9 mouse cellular contexts compared by ENCODE assay signal in genomic region chr16:37682309-37682975, GRCm38 (mm10). TPM values are rescaled to one million over a fixed set of nuclear protein-coding genes. Genes with fewer than 3 reads are reported as not detected.
A peak's percentile ranks its signal among the peaks of the same experiment; 100 is the strongest.
DNase-seq lines count a peak whose midpoint lies in the region; ATAC-seq and TF ChIP-seq lines count a peak whose summit lies in the region.
"Had no signal": no experiment of that assay in that cellular context is flagged by ENCODE, and none has a peak within 500 bp of the region (broad histone marks: within the 10 kb centered on the region; RNA-seq: fewer than 3 reads in every experiment).

No protein-coding gene starts in this region.

- peak; percentile 85 for DNase-seq in MN1 (ENCODE audit: low spot score)
- DNase-seq in cerebellum, adult 2 months, result peak; percentile 83 to 89
- DNase-seq in forebrain, postnatal 0 days, result peak; percentile 88
- peak; percentile 54 for DNase-seq in heart, postnatal 25 days (ENCODE audit: low spot score)
- DNase-seq in layer of hippocampus, adult 2 months (ENCODE audit: low spot score in 2 of 2), result peak; percentile 91 to 97
- peak; percentile 85 for DNase-seq in ovary, postnatal 36 days (ENCODE audit: low spot score)
- DNase-seq in thymus, postnatal 36 days, result peak; percentile 49 to 60

- no peak overlapping the region for H3K4me3 ChIP-seq in cerebellum, adult 2 months (replicated peaks; ENCODE audit: insufficient read depth, low read depth, low read length)
- no peak overlapping the region for H3K4me3 ChIP-seq in forebrain, postnatal 0 days (ENCODE audit: low read depth, low read length)
- peak overlapping the region; percentile 26; the same call in 1 of the 2 replicates for H3K4me3 ChIP-seq in layer of hippocampus, adult 2 months
- H3K4me3 ChIP-seq in lung, embryonic 16.5 days (ENCODE audit: low read length), result no peak overlapping the region

- H3K9me3 ChIP-seq in forebrain, postnatal 0 days (ENCODE audit: low read length), result no peaks in the 10 kb centered on the region
- H3K9me3 ChIP-seq in lung, embryonic 16.5 days (ENCODE audit: control insufficient read depth, low read length), result no peaks in the 10 kb centered on the region
- H3K9me3 ChIP-seq: megakaryocyte, embryonic 14.5 days had no signal

- intact Hi-C loops in heart, postnatal 25 days (cut with DNase I), result loop anchor here (2.0 kb wide), 3 partner anchors 28 to 574 kb away; partner anchors contain the start of gene Ndufb4

- peaks cover 12% of the 10 kb centered on the region for H3K4me1 ChIP-seq in cerebellum, adult 2 months (ENCODE audit: control insufficient read depth, insufficient read depth, low read length)
- H3K4me1 ChIP-seq in forebrain, postnatal 0 days (ENCODE audit: insufficient read depth), result peaks cover 27% of the 10 kb centered on the region; the same call in 1 of the 2 replicates
- peaks cover 22% of the 10 kb centered on the region for H3K4me1 ChIP-seq in lung, embryonic 16.5 days (replicated peaks; ENCODE audit: control insufficient read depth, insufficient read depth, low read length)

- peak; percentile 58 for ATAC-seq in forebrain, postnatal 0 days
- peak; percentile 39 for ATAC-seq in lung, embryonic 16.5 days (ENCODE audit: low read depth)

- no peak overlapping the region; the same call in 1 of the 2 replicates for H3K27ac ChIP-seq in cerebellum, adult 2 months (ENCODE audit: insufficient read depth, low read length)
- H3K27ac ChIP-seq in forebrain, postnatal 0 days (ENCODE audit: low read depth, low read length), result peak overlapping the region; percentile 89
- peak overlapping the region; percentile 98 for H3K27ac ChIP-seq in layer of hippocampus, adult 2 months
- peak overlapping the region; percentile 95; the same call in 1 of the 2 replicates for H3K27ac ChIP-seq in lung, embryonic 16.5 days (ENCODE audit: low read length)

- H3K9ac ChIP-seq in forebrain, postnatal 0 days, result no peak overlapping the region
- H3K9ac ChIP-seq in lung, embryonic 16.5 days (ENCODE audit: low read length), result no peak overlapping the region

- TF ChIP-seq POLR2A in cerebellum, adult 2 months (IDR thresholded peaks at IDR 0.05; ENCODE audit: borderline replicate concordance, insufficient read depth, low read length), result no peak

- no peaks in the 10 kb centered on the region for H3K36me3 ChIP-seq in forebrain, postnatal 0 days (ENCODE audit: insufficient read depth)
- no peaks in the 10 kb centered on the region for H3K36me3 ChIP-seq in lung, embryonic 16.5 days (ENCODE audit: control insufficient read depth, insufficient read depth, low read length)

- TF ChIP-seq CTCF in cerebellum, adult 2 months (IDR thresholded peaks at IDR 0.05; ENCODE audit: borderline replicate concordance, insufficient read depth, low read depth, low read length), result peak; percentile 85
- TF ChIP-seq CTCF in forebrain, postnatal 0 days (IDR thresholded peaks at IDR 0.05; ENCODE audit: low read depth), result peak; percentile 83
- peak; percentile 91 for TF ChIP-seq CTCF in layer of hippocampus, adult 2 months (conservative IDR thresholded peaks at IDR 0.05)

- no peak overlapping the region for H3K4me2 ChIP-seq in forebrain, postnatal 0 days (ENCODE audit: low read depth)
- H3K4me2 ChIP-seq in lung, embryonic 16.5 days (ENCODE audit: low read depth, low read length), result no peak overlapping the region

- WGBS in cerebellum, adult 2 months, result 35% methylated on average over 7 of the region's 7 CpGs
- 37% methylated on average over 7 of the region's 7 CpGs for WGBS in forebrain, postnatal 0 days
- WGBS in lung, embryonic 16.5 days, result 38% methylated on average over 7 of the region's 7 CpGs

- H3K27me3 ChIP-seq in cerebellum, adult 2 months (ENCODE audit: control insufficient read depth, insufficient read depth, low read length), result no peaks in the 10 kb centered on the region
- no peaks in the 10 kb centered on the region for H3K27me3 ChIP-seq in forebrain, postnatal 0 days (ENCODE audit: insufficient read depth, low read length)
- H3K27me3 ChIP-seq in lung, embryonic 16.5 days (ENCODE audit: control insufficient read depth, insufficient read depth, low read depth, low read length), result no peaks in the 10 kb centered on the region

RNA-seq across cellular contexts. Expression of gene Ndufb4, which starts 28.2 kb away (rescaled TPM):
- polyA plus RNA-seq in cerebellum, adult 2 months (2012; rRNA removed), result 95.8 and 99.2 TPM in 2 replicates
- total RNA-seq in forebrain, postnatal 0 days (2014; rRNA removed), result 33.9 and 49.3 TPM in 2 replicates
- 79.1 and 117 TPM in 2 replicates for polyA plus RNA-seq in forebrain, postnatal 0 days (2015; fragmentation: Nextera tagmentation; extraction: Ambion mirVana)
- 100 to 1,000 TPM; 168 to 170 TPM for total RNA-seq in heart, postnatal 25 days (2021)
- total RNA-seq in layer of hippocampus, adult 2 months (2021), result 10 to 100 TPM; 83.1 to 94.7 TPM
- polyA plus RNA-seq in lung, embryonic 16.5 days (2015; fragmentation: Nextera tagmentation; extraction: Ambion mirVana), result 50.0 and 63.8 TPM in 2 replicates
